Mouse (Mus musculus) intestine, postnatal 0 days (tissue): ENCODE measurements around the gene Agap1. TPM values are rescaled to one million over a fixed set of nuclear protein-coding genes. Genes with fewer than 3 reads are reported as not detected.

ENCODE experiments used
- ATAC-seq: fragments of 200-750 bp; cut with Nextera tagmentation; 2 replicates; pipeline ENCODE4 v1.8.0; 2017; ENCODE audit warnings: mild to moderate bottlenecking, moderate TSS enrichment, moderate library complexity
- H3K27ac ChIP-seq: fragments of 300-500 bp; sonication (generic); 2 replicates; pipeline ENCODE4 v1.5.1; 2014; ENCODE audit warnings: mild to moderate bottlenecking, low read depth, low read length, moderate library complexity
- H3K27me3 ChIP-seq: fragments of 300-500 bp; sonication (generic); replicated peaks from 2 replicates; pipeline ENCODE4 v1.6.1; 2014; ENCODE audit warnings: low read length, mixed read lengths; ENCODE audit not compliant: control insufficient read depth, insufficient read depth
- H3K36me3 ChIP-seq: fragments of 300-500 bp; sonication (generic); 2 replicates; pipeline ENCODE4 v1.6.1; 2014; ENCODE audit warnings: mild to moderate bottlenecking, moderate library complexity; ENCODE audit not compliant: control insufficient read depth, insufficient read depth
- H3K4me1 ChIP-seq: fragments of 300-500 bp; sonication (generic); replicated peaks from 2 replicates; pipeline ENCODE4 v1.6.1; 2014; ENCODE audit warnings: antibody characterized with exemption, low read length, mixed read lengths; ENCODE audit not compliant: control insufficient read depth, insufficient read depth
- H3K4me2 ChIP-seq: fragments of 300-500 bp; sonication (generic); replicated peaks from 2 replicates; pipeline ENCODE4 v1.6.1; 2014; ENCODE audit warnings: low read depth, mild to moderate bottlenecking, moderate library complexity
- H3K4me3 ChIP-seq: fragments of 300-500 bp; sonication (generic); 2 replicates; pipeline ENCODE4 v1.5.1; 2014; ENCODE audit warnings: low read depth, low read length
- H3K9ac ChIP-seq: fragments of 300-500 bp; sonication (generic); 2 replicates; pipeline ENCODE4 v1.6.1; 2014; ENCODE audit warnings: mild to moderate bottlenecking, low read depth, low read length
- H3K9me3 ChIP-seq: fragments of 300-500 bp; sonication (generic); 2 replicates; pipeline ENCODE4 v1.6.1; 2016; ENCODE audit warnings: mixed run types; ENCODE audit not compliant: control insufficient read depth
- CTCF ChIP-seq: sonication (generic); IDR thresholded peaks from 2 replicates; pipeline ENCODE4 v1.5.1; 2016; ENCODE audit warnings: low read depth, mild to moderate bottlenecking, control low read depth, antibody characterized with exemption, moderate library complexity
- WGBS: fragments of 180-500 bp; shearing (Covaris S2); extraction: QIAGEN DNeasy Blood & Tissue Kit; methylation state at CpG from one replicate; pipeline ENCODE4 v1.1.7; 2014; 5-methylcytosine and 5-hydroxymethylcytosine counted together
- polyA plus RNA-seq: library from polyadenylated mRNA; unstranded; fragments of >200 nt; fragmentation: Nextera tagmentation; extraction: Ambion mirVana; gene quantifications from 2 replicates; pipeline ENCODE4 v1.2.1, GENCODE M21; 2015

The Agap1 gene
- polyA plus RNA-seq, 1 experiment from 2014 or later: 6.1 TPM

DNA sequence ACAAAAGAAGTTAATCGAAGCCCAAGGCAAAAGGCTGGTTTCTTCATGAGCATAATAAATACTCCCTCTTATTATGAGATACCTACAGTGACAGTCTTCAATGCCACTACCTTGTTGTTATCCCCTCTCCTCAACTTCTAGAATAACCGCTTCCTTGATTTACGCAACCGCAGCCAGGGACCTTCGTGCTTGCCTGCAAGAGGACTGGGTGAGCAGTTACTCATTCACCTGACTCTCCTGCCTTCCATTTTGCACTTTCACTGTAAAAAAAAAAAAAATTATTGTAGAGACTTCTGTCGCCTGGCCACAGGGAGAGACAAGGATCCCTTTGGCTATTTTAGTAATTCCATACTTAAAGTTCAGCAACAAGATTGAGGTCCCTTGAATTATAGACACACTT, 478.4 kb downstream of the Agap1 start:
- 10% methylated on average over 6 of the region's 6 CpGs for WGBS
- no peak for ATAC-seq
- Histone ChIP-seq H3K4me2 (no peak overlapping the region), H3K9me3 (no peaks in the 10 kb centered on the region), H3K4me1 (no peaks in the 10 kb centered on the region), H3K4me3 (no peak overlapping the region), H3K27ac (no peak overlapping the region), H3K36me3 (no peaks in the 10 kb centered on the region), H3K27me3 (peaks cover 98% of the 10 kb centered on the region), H3K9ac (no peak overlapping the region)
- TF ChIP-seq CTCF: no peak

DNA sequence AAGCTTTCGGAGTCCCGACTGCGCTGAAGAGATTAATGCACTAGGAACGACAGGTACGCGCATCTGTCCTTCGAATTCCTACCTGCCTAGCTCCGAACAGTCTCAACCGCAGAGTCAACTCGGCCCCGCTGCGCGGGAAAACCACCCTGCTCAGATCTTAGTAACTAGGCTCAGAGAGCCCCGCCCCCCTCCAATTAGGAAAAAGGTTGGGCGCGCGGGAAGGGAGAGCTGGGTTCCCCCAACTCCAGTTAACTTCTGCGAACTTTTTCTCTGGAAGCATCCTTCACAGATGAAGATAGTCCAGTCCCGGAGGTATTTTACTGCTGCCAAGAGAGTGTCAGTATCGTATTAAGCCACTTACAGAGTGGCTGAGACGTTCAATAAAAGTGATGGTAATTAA, 479.2 kb downstream of the Agap1 start:
- Histone ChIP-seq H3K4me3 (no peak overlapping the region), H3K4me1 (no peaks in the 10 kb centered on the region), H3K4me2 (no peak overlapping the region), H3K9ac (no peak overlapping the region), H3K27ac (no peak overlapping the region), H3K27me3 (peaks cover 97% of the 10 kb centered on the region), H3K9me3 (no peaks in the 10 kb centered on the region), H3K36me3 (no peaks in the 10 kb centered on the region)
- TF ChIP-seq CTCF: no peak
- no peak for ATAC-seq
- 3% methylated on average over 21 of the region's 21 CpGs for WGBS

DNA sequence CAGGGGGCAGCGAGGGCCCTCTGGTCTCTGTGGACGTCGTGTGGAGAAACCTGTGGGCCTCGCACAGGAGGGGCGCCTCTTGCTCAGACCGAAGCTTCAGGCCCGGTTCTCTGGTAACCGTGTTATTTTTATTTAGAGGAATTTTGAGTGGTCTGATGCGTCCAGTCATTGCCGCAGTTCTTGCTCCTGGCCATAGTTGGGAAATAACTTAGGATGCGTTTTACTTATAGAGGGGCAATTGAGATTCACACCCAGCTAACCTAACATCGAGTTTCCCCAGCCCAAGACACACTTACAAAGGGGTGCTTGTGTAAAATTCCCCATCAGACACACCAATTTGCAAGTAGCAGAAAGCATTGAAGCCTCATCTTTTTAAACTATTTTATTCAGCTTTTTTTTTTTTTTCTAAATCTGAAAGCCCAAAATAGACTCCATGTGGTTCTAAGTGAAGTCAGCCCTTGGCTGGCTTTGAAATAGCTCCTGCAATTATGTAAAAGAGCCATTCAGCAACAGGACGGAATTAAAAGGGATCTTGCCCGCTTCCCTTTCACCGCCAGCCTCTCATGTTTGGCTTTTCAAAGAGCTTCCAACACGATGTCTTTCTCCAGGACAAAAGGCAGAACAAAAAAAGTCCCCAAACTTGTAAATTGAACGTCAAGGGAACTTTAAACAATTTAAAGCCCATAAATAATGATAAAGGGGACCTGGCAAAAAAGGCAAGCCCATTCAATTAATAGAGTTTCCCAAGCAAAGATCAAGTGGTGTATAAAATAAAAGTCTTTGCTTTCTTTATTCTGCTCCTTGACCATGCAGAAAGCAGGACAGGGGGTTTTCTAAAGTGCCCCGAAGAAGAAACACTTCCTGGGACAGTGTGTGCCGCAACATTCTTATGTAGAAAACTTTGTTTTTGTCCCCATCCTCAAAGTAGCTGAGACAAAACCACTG, 480.0 kb downstream of the Agap1 start:
- H3K9me3 ChIP-seq: no peaks in the 10 kb centered on the region
- TF ChIP-seq CTCF: no peak
- no peak overlapping the region for H3K27ac ChIP-seq
- H3K9ac ChIP-seq: no peak overlapping the region
- H3K36me3 ChIP-seq: no peaks in the 10 kb centered on the region
- WGBS: 12% methylated on average over 19 of the region's 19 CpGs
- H3K4me1 ChIP-seq: no peaks in the 10 kb centered on the region
- no peak for ATAC-seq
- H3K4me2 ChIP-seq: no peak overlapping the region
- no peak overlapping the region for H3K4me3 ChIP-seq
- peaks cover 97% of the 10 kb centered on the region for H3K27me3 ChIP-seq

DNA sequence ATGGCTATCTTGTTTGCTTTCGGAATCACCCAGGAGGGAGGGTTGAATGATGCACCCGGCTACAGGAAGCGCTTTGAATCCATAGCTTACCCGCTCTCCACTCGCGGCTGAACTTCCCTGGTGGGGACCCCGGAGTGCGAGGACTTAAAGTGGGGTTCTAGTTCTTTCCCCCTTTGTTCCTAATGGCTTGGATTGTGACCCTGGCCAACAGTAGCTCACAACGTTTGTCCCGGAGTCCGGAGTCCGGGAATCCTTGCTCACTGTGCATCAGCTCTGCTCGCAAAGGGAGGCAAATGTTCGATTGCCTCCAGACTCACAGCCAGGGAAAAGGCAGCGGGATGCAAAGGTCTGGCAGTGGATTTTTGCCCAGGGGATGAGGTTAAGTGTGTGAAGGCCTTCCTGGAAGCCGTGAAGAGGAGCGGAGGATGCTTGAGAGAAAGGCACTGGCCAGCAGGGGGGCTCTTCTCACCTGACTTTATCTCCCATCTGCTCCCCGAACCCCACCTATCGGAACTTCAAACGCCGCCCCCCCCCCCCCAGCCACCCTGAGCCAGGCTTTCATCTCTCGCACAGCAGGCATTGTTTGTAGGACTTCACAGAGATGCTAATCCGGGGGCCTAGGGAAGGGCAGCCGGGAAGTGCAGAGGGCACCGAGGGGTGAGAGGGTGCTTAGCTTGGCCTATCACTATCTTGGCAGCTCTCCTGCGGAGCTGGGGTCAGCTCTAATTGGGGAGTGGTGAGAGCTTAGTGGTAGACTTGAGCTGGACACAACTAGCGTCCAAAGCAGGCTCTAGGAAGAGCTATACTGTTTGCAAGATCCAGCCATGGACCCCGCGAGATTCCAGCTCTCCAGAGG, 481.1 kb downstream of the Agap1 start:
- Histone ChIP-seq H3K4me2 (no peak overlapping the region), H3K4me3 (no peak overlapping the region), H3K9ac (no peak overlapping the region), H3K9me3 (no peaks in the 10 kb centered on the region), H3K27ac (no peak overlapping the region), H3K4me1 (0 out of 2 replicates have a peak, but pooled peaks cover 4% of the 10 kb centered on the region), H3K27me3 (peaks cover 96% of the 10 kb centered on the region), H3K36me3 (no peaks in the 10 kb centered on the region)
- TF ChIP-seq CTCF: no peak
- 7% methylated on average over 29 of the region's 29 CpGs for WGBS
- ATAC-seq: no peak

DNA sequence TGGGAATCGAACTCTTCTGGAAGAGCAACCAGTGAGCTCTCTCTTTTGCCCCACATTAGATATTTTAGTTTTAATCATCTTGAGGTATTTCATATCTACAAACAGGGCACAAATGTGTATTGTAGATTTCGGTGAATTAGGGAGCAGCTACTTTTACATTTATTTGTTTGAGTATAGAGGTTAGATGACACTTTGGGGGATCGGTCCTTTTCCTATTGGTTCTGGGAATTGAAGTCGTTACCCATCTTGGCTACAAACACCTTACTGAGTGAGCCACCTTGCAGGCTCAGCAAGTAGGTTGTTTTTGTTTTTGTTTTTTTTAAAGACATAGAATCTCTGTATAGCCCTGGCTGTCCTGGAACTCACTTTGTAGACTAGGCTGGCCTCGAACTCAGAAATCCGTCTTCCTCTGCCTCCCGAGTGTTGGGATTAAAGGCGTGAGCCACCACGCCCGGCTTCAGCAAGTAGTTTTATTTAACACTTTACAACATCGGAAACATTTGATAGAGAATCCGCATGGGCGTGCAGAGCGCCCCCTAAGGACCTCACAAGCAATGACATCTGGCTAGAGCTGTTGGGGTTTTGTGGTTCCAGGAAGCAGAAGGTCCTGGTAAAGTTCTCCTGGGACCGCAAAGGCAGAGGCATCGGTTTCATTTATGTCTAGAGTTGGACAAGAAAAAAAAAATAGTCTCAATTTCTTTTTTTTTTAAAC, 484.4 kb downstream of the Agap1 start:
- Histone ChIP-seq H3K9me3 (no peaks in the 10 kb centered on the region), H3K4me1 (0 out of 2 replicates have a peak, but pooled peaks cover 4% of the 10 kb centered on the region), H3K27me3 (peaks cover 97% of the 10 kb centered on the region), H3K4me3 (no peak overlapping the region), H3K27ac (no peak overlapping the region), H3K4me2 (no peak overlapping the region), H3K9ac (no peak overlapping the region), H3K36me3 (no peaks in the 10 kb centered on the region)
- WGBS: 32% methylated on average over 16 of the region's 16 CpGs
- TF ChIP-seq CTCF: peak; percentile 62
- ATAC-seq: no peak

DNA sequence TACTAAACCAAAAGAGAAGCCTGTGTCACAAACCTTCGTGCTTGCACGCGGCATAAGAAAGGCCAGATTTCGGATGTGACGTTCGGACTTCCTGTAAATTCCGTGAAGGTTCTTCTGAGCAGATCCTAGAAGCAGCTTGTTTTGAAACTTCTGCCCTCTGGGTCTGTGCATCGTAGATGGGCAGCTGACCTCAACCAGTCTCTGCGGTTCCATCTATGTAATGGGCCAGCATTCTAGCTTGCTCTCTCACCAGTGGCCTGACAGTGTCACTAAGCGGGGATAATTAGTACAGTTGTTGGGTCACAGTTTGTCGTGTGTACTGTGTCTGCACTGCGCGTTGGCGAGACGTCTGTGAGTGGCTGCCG, 485.0 kb downstream of the Agap1 start:
- H3K27ac ChIP-seq: no peak overlapping the region
- H3K36me3 ChIP-seq: no peaks in the 10 kb centered on the region
- no peak overlapping the region for H3K4me3 ChIP-seq
- H3K9ac ChIP-seq: no peak overlapping the region
- H3K4me2 ChIP-seq: no peak overlapping the region
- H3K27me3 ChIP-seq: peaks cover 97% of the 10 kb centered on the region
- 37% methylated on average over 16 of the region's 16 CpGs for WGBS
- ATAC-seq: no peak
- H3K9me3 ChIP-seq: no peaks in the 10 kb centered on the region
- H3K4me1 ChIP-seq: 0 out of 2 replicates have a peak, but pooled peaks cover 4% of the 10 kb centered on the region
- no peak for TF ChIP-seq CTCF
